In the genomic region with DNA sequence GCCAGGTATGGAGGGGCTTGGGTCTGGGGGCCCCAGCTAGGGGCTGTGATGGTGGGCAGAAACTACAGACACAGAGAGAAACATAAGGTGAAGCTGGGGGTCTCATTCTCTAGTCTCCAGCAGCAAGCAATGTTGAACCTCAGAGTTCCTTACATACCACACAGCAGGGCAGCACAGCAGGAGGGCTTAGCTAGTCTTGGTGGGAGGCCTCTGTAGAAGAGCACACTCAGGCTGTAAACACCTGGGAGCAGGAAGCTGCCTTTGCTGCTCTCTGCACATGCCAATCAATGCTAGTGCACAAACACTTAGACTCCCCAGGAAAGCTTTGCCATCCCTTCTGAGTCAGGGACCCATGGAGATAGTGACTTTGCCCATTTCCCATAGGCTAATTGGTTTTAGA, we compare ENCODE assay signal across 28 mouse cellular contexts. TPM values are rescaled to one million over a fixed set of nuclear protein-coding genes. Genes with fewer than 3 reads are reported as not detected.
DNase-seq lines count a peak whose midpoint lies in the region; ATAC-seq and TF ChIP-seq lines count a peak whose summit lies in the region.
"Had no signal": no experiment of that assay in that cellular context is flagged by ENCODE, and none has a peak within 500 bp of the region (broad histone marks: within the 10 kb centered on the region; RNA-seq: fewer than 3 reads in every experiment).

No protein-coding gene starts in this region.

- DNase-seq in gastrocnemius, adult 2 months = no peak
- no peak for DNase-seq in gastrocnemius, postnatal 4 days (ENCODE audit: low spot score in 2 of 2)
- no peak for DNase-seq in midbrain, embryonic 10.5 days (ENCODE audit: low spot score)
- peak; percentile 67 for DNase-seq in R1 (ENCODE audit: low read depth, low spot score)
- DNase-seq in frontal cortex, postnatal 14 days (ENCODE audit: low spot score in 2 of 2) = no peak
- no peak for DNase-seq in urinary bladder, postnatal 36 days (ENCODE audit: low spot score in 2 of 2)
- DNase-seq: adrenal gland, postnatal 25 days; cerebellum, adult 18-20 months; cerebellum, postnatal 10 days; kidney, adult 9 months; kidney, postnatal 14 days; left cerebral cortex, postnatal 4 days; liver, postnatal 0 days; lung, postnatal 36 days; midbrain, embryonic 14.5 days; spleen, adult 18-20 months; thymus, postnatal 25 days had no signal

- peaks cover 31% of the 10 kb centered on the region for H3K4me1 ChIP-seq in midbrain, embryonic 12.5 days
- peaks cover 16% of the 10 kb centered on the region for H3K4me1 ChIP-seq in midbrain, embryonic 10.5 days
- H3K4me1 ChIP-seq: liver, embryonic 12.5 days had no signal

- peak; percentile 25; the same call in 1 of the 2 replicates for ATAC-seq in midbrain, embryonic 12.5 days (ENCODE audit: low FRiP score, low read depth)
- ATAC-seq: CD4-positive, CD25-positive, alpha-beta regulatory T cell, adult 4 months; forebrain, embryonic 15.5 days; intestine, postnatal 0 days; liver, embryonic 12.5 days; liver, postnatal 0 days had no signal

- no peak overlapping the region for H3K4me2 ChIP-seq in midbrain, embryonic 12.5 days (replicated peaks)
- H3K4me2 ChIP-seq: forebrain, embryonic 15.5 days; heart, embryonic 11.5 days; hindbrain, embryonic 14.5 days; liver, embryonic 12.5 days; neural tube, embryonic 15.5 days had no signal

- 0 out of 2 replicates have a peak overlapping the region, but pooled peaks have one; percentile 20 for H3K27ac ChIP-seq in gastrocnemius, adult 2 months
- H3K27ac ChIP-seq in midbrain, embryonic 12.5 days (replicated peaks) = no peak overlapping the region
- no peak overlapping the region for H3K27ac ChIP-seq in midbrain, embryonic 10.5 days (replicated peaks)
- H3K27ac ChIP-seq: forebrain, embryonic 15.5 days; hindbrain, embryonic 14.5 days; liver, embryonic 12.5 days; neural tube, embryonic 15.5 days had no signal

- no peak overlapping the region for H3K4me3 ChIP-seq in gastrocnemius, adult 2 months
- H3K4me3 ChIP-seq in midbrain, embryonic 12.5 days = no peak overlapping the region
- H3K4me3 ChIP-seq in midbrain, embryonic 10.5 days = no peak overlapping the region
- H3K4me3 ChIP-seq: forebrain, embryonic 15.5 days; liver, embryonic 12.5 days; neural tube, embryonic 15.5 days had no signal

- no peak for TF ChIP-seq CTCF in gastrocnemius, adult 2 months (IDR thresholded peaks at IDR 0.05)

- no peaks in the 10 kb centered on the region for H3K9me3 ChIP-seq in midbrain, embryonic 12.5 days
- no peaks in the 10 kb centered on the region for H3K9me3 ChIP-seq in midbrain, embryonic 10.5 days (replicated peaks)
- H3K9me3 ChIP-seq: forebrain, embryonic 15.5 days; liver, embryonic 12.5 days; neural tube, embryonic 15.5 days had no signal

- H3K36me3 ChIP-seq in midbrain, embryonic 12.5 days = no peaks in the 10 kb centered on the region
- no peaks in the 10 kb centered on the region for H3K36me3 ChIP-seq in midbrain, embryonic 10.5 days
- H3K36me3 ChIP-seq: liver, embryonic 12.5 days; neural tube, embryonic 15.5 days had no signal

- H3K9ac ChIP-seq in midbrain, embryonic 12.5 days (replicated peaks) = no peak overlapping the region
- H3K9ac ChIP-seq: forebrain, embryonic 15.5 days; hindbrain, embryonic 14.5 days; liver, embryonic 12.5 days; liver, postnatal 0 days; neural tube, embryonic 15.5 days had no signal

- intact Hi-C loops in gastrocnemius, adult 2 months (cut with DNase I) = no loop called here

- H3K27me3 ChIP-seq in midbrain, embryonic 12.5 days = no peaks in the 10 kb centered on the region
- no peaks in the 10 kb centered on the region for H3K27me3 ChIP-seq in midbrain, embryonic 10.5 days (ENCODE audit: low read depth, poor library complexity, severe bottlenecking)
- H3K27me3 ChIP-seq: forebrain, embryonic 15.5 days; liver, embryonic 12.5 days; neural tube, embryonic 15.5 days had no signal

RNA-seq across cellular contexts. Expression of gene Dclk1, which starts 38.3 kb away (rescaled TPM):
- total RNA-seq in gastrocnemius, adult 2 months (2021) = 1 to 10 TPM; 1.5 to 3.5 TPM
- 10 to 100 TPM; 78.9 to 96.4 TPM for total RNA-seq in gastrocnemius, postnatal 4 days (2021)
- polyA plus RNA-seq in midbrain, embryonic 12.5 days (2016; fragmentation: Nextera tagmentation; extraction: Ambion mirVana) = 157 and 165 TPM in 2 replicates
- 42.2 and 72.4 TPM in 2 replicates for polyA plus RNA-seq in midbrain, embryonic 10.5 days (2016; fragmentation: Nextera tagmentation; extraction: Ambion mirVana)
- total RNA-seq: common myeloid progenitor, adult 5-6 weeks; hematopoietic stem cell, adult 5-6 weeks; megakaryocyte, adult 5-6 weeks had no signal

Comparison
In these comparisons a context has a peak if more than half of its experiments do, and no peak if none do; other contexts are left out.
1. RNA of gene Dclk1, which starts 38.3 kb away (total RNA-seq): 78.9 to 96.4 TPM in gastrocnemius, postnatal 4 days; 1.5 to 3.5 TPM in gastrocnemius, adult 2 months; every median in the first group is over 10 times any median in the second.